Mouse (Mus musculus) intestine, embryonic 14.5 days (tissue): ENCODE results near the gene Gm6793. TPM values are rescaled to one million over a fixed set of nuclear protein-coding genes. Genes with fewer than 3 reads are reported as not detected.

ENCODE experiments used
- ATAC-seq: fragments of 200-750 bp; cut with Nextera tagmentation; replicated peaks from 2 replicates; pipeline ENCODE4 v1.8.0; 2017; ENCODE audit warnings: low read depth, moderate number of reproducible peaks, moderate TSS enrichment, moderate library complexity; ENCODE audit not compliant: low FRiP score, low TSS enrichment
- DNase-seq: peaks from one replicate; pipeline ENCODE4 v3.0.0-alpha.2; 2018; ENCODE audit warnings: low spot score
- H3K27ac ChIP-seq: fragments of 300-500 bp; sonication (generic); 2 replicates; pipeline ENCODE4 v1.5.1; 2014; ENCODE audit warnings: low read depth, mild to moderate bottlenecking, control low read depth
- H3K27me3 ChIP-seq: fragments of 300-500 bp; sonication (generic); replicated peaks from 2 replicates; pipeline ENCODE4 v1.6.1; 2014; ENCODE audit warnings: low read length, control low read depth; ENCODE audit not compliant: control insufficient read depth, insufficient read depth
- H3K36me3 ChIP-seq: fragments of 300-500 bp; sonication (generic); 2 replicates; pipeline ENCODE4 v1.6.1; 2014; ENCODE audit warnings: low read length, control low read depth; ENCODE audit not compliant: control insufficient read depth, insufficient read depth
- H3K4me1 ChIP-seq: fragments of 300-500 bp; sonication (generic); replicated peaks from 2 replicates; pipeline ENCODE4 v1.6.1; 2014; ENCODE audit warnings: low read length, control low read depth, mixed read lengths; ENCODE audit not compliant: control insufficient read depth, insufficient read depth
- H3K4me2 ChIP-seq: fragments of 300-500 bp; sonication (generic); 2 replicates; pipeline ENCODE4 v1.6.1; 2014; ENCODE audit warnings: low read length
- H3K4me3 ChIP-seq: fragments of 300-500 bp; sonication (generic); 2 replicates; pipeline ENCODE4 v1.5.1; 2014; ENCODE audit warnings: low read depth, low read length, control low read depth, mixed read lengths
- H3K9ac ChIP-seq: fragments of 300-500 bp; sonication (generic); 2 replicates; pipeline ENCODE4 v1.6.1; 2014; ENCODE audit warnings: mild to moderate bottlenecking, low read length
- H3K9me3 ChIP-seq: fragments of 300-500 bp; sonication (generic); 2 replicates; pipeline ENCODE4 v1.6.1; 2016; ENCODE audit warnings: low read length, control low read depth; ENCODE audit not compliant: control insufficient read depth
- WGBS: fragments of 180-500 bp; shearing (Covaris S2); extraction: QIAGEN DNeasy Blood & Tissue Kit; methylation state at CpG from one replicate; pipeline ENCODE4 v1.1.7; 2014; 5-methylcytosine and 5-hydroxymethylcytosine counted together
- polyA plus RNA-seq: library from polyadenylated mRNA; unstranded; fragments of >200 nt; fragmentation: Nextera tagmentation; extraction: Ambion mirVana; gene quantifications from 2 replicates; pipeline ENCODE4 v1.2.1, GENCODE M21; 2014

Gm6793 gene
- polyA plus RNA-seq, 1 experiment from 2014 or later = 0.91 TPM

- Histone ChIP-seq H3K4me3 (no peak overlapping the region), H3K9me3 (0 out of 2 replicates have a peak, but pooled peaks cover 3% of the 10 kb centered on the region), H3K27me3 (no peaks in the 10 kb centered on the region), H3K27ac (no peak overlapping the region), H3K9ac (no peak overlapping the region), H3K4me2 (no peak overlapping the region), H3K36me3 (peaks cover 39% of the 10 kb centered on the region), H3K4me1 (no peaks in the 10 kb centered on the region)
- no peak for DNase-seq
- 87% methylated on average over 2 of the region's 2 CpGs for WGBS
- no peak for ATAC-seq
Measured at GRCm38 (mm10) chr8:111976326-111976725, 38.5 kb downstream of the Gm6793 start.

- Histone ChIP-seq H3K9me3 (0 out of 2 replicates have a peak, but pooled peaks cover 3% of the 10 kb centered on the region), H3K9ac (no peak overlapping the region), H3K4me2 (no peak overlapping the region), H3K27ac (no peak overlapping the region), H3K4me1 (no peaks in the 10 kb centered on the region), H3K27me3 (no peaks in the 10 kb centered on the region), H3K36me3 (peaks cover 39% of the 10 kb centered on the region), H3K4me3 (no peak overlapping the region)
- DNase-seq (no peak), ATAC-seq (no peak)
- WGBS = 95% methylated on average over 2 of the region's 2 CpGs
Measured at GRCm38 (mm10) chr8:111975706-111976105, 39.1 kb downstream of the Gm6793 start.

GRCm38 (mm10) chr8:111974138-111974537 lies 40.7 kb downstream of the Gm6793 start:
- no peak for DNase-seq
- Histone ChIP-seq H3K4me2 (no peak overlapping the region), H3K4me3 (no peak overlapping the region), H3K36me3 (peaks cover 32% of the 10 kb centered on the region), H3K27me3 (no peaks in the 10 kb centered on the region), H3K9ac (no peak overlapping the region), H3K4me1 (no peaks in the 10 kb centered on the region), H3K9me3 (0 out of 2 replicates have a peak, but pooled peaks cover 3% of the 10 kb centered on the region), H3K27ac (no peak overlapping the region)
- ATAC-seq = no peak
- WGBS = 95% methylated on average over 12 of the region's 12 CpGs

GRCm38 (mm10) chr8:111968991-111969390 lies 45.8 kb downstream of the Gm6793 start:
- H3K27me3 ChIP-seq = no peaks in the 10 kb centered on the region
- H3K27ac ChIP-seq = no peak overlapping the region
- H3K4me1 ChIP-seq = no peaks in the 10 kb centered on the region
- peaks cover 12% of the 10 kb centered on the region; the same call in 1 of the 2 replicates for H3K36me3 ChIP-seq
- H3K4me2 ChIP-seq = no peak overlapping the region
- no peaks in the 10 kb centered on the region for H3K9me3 ChIP-seq
- DNase-seq (no peak), ATAC-seq (no peak)
- H3K9ac ChIP-seq = no peak overlapping the region
- 54% methylated on average over 5 of the region's 5 CpGs for WGBS
- H3K4me3 ChIP-seq = no peak overlapping the region

GRCm38 (mm10) chr8:111968541-111968940 lies 46.3 kb downstream of the Gm6793 start:
- Histone ChIP-seq H3K4me2 (no peak overlapping the region), H3K27me3 (no peaks in the 10 kb centered on the region), H3K4me3 (no peak overlapping the region), H3K9ac (no peak overlapping the region), H3K9me3 (no peaks in the 10 kb centered on the region), H3K27ac (no peak overlapping the region), H3K4me1 (no peaks in the 10 kb centered on the region), H3K36me3 (peaks cover 12% of the 10 kb centered on the region; the same call in 1 of the 2 replicates)
- WGBS = 85% methylated on average over 10 of the region's 10 CpGs
- DNase-seq (no peak), ATAC-seq (no peak)

- ATAC-seq = no peak
- Histone ChIP-seq H3K4me1 (no peaks in the 10 kb centered on the region), H3K4me3 (no peak overlapping the region), H3K36me3 (peaks cover 12% of the 10 kb centered on the region; the same call in 1 of the 2 replicates), H3K9ac (no peak overlapping the region), H3K4me2 (no peak overlapping the region), H3K9me3 (no peaks in the 10 kb centered on the region), H3K27me3 (no peaks in the 10 kb centered on the region), H3K27ac (no peak overlapping the region)
- 91% methylated on average over 5 of the region's 5 CpGs for WGBS
- DNase-seq = no peak
Measured at GRCm38 (mm10) chr8:111967246-111967870, 47.5 kb downstream of the Gm6793 start.

- Histone ChIP-seq H3K27ac (no peak overlapping the region), H3K36me3 (peaks cover 15% of the 10 kb centered on the region; the same call in 1 of the 2 replicates), H3K27me3 (no peaks in the 10 kb centered on the region), H3K9me3 (no peaks in the 10 kb centered on the region), H3K9ac (no peak overlapping the region), H3K4me2 (no peak overlapping the region), H3K4me1 (no peaks in the 10 kb centered on the region), H3K4me3 (no peak overlapping the region)
- DNase-seq = no peak
- no peak for ATAC-seq
- WGBS = 65% methylated on average over 7 of the region's 7 CpGs
Measured at GRCm38 (mm10) chr8:111964849-111965561, 49.8 kb downstream of the Gm6793 start.

GRCm38 (mm10) chr8:111964351-111964750 lies 50.5 kb downstream of the Gm6793 start:
- no peaks in the 10 kb centered on the region for H3K9me3 ChIP-seq
- DNase-seq (no peak), ATAC-seq (no peak)
- H3K9ac ChIP-seq = no peak overlapping the region
- no peak overlapping the region for H3K4me3 ChIP-seq
- H3K27me3 ChIP-seq = no peaks in the 10 kb centered on the region
- no peaks in the 10 kb centered on the region for H3K4me1 ChIP-seq
- no peak overlapping the region for H3K27ac ChIP-seq
- H3K4me2 ChIP-seq = no peak overlapping the region
- WGBS = 59% methylated on average over 5 of the region's 5 CpGs
- H3K36me3 ChIP-seq = peaks cover 17% of the 10 kb centered on the region; the same call in 1 of the 2 replicates
